Mouse (Mus musculus): ENCODE data around the gene Evi2b.

The Evi2b gene

DNA sequence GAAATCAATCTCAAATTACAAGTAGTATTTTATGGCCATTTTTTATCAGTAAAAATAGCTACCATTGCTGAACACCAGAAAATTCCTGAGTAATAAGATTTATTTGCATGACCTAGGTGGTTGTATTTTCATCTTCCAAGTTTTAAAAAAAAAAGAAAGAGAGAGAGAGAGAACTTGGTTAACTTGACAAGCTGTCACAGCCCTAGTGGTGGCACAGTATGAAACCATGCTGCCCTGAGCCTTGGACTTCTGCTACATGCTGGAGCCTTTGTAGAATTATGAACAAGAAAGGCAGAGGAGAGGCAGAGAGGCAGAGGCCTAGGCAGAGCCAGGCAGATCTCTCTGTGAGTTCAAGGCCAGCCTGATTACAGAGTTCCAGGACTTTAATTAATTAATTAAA lies 1.6 kb downstream of the Evi2b start:
- DNase-seq (ENCODE audit: low spot score), result no peak

DNA sequence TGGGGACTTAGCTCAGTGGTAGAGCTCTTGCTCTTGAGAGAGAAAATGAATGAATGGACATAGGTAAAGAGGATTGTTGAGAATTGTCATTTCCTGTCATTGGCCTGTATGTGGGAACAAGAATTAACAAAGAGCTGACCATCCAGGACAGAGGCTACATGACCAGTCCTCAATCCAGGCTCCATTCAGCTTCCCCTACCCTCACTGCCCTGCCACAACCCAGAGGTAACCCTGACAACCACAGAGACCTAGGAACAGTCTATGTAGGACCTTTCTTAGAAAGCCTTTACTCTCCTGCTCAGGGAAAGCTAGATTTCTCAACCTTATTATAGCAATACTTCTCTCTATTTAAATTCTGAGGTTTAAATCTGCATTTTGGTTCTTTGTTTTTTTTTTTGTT lies 2.8 kb downstream of the Evi2b start:
- no peak for DNase-seq (ENCODE audit: low spot score)

DNA sequence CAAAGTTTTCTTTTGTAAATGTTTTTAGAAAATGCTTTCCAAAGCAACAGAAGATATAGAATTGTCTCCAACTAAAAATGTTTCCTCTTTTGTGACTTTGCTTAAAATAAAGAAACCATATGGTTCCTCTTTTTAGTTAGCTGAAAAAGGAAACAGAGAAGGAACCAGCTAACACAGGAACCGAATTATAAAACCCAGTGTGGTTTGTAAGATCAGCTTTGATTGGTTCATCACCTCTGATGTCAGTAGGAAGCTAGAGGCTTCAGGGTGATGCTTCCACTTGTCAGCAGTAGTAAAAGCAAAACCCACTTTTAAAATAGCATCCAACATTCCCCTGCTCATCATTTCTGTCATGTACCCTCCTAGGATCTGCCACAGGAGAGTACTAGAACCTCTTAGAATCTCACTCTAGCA lies 3.7 kb downstream of the Evi2b start:
- DNase-seq (ENCODE audit: low spot score), result no peak

DNA sequence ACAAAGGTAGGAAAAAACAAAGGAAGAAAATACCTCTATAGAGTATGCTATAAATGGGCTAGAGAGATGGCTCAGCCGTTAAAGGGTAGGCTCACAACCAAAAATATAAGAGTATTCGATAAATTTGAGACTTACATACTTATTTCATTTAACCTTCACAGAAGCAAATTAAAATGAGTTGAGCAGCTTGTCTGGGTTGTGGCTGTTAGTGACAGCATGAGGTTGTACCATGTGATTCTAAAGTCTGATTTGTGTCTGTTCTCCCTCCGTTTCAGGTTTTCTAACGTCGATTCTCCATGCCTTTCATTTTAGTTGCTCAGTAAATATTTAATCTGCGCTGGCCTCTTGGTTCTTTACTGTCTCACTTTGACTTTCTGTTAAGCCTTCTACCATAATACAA lies 4.3 kb downstream of the Evi2b start:
- no peak for DNase-seq (ENCODE audit: low spot score)

DNA sequence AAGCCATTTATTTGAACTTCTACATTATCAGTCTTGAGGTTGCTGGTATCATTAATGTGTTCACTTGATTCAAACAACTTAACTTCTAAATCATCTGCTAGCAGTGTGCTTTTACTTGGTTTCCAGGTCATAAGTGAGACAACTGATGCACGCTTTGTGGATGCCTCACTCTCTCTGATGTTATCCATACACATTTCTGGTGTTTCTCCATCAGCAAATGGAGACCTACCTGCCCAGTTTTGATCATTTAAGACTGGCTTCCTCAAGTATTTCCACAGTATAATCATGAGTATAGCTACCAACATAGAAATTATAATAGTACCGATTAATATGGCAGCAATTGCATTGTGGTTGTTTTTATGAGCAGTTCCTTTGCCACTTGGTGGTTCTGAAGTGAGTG lies 7.8 kb downstream of the Evi2b start:
- no peak for DNase-seq (ENCODE audit: low spot score)

DNA sequence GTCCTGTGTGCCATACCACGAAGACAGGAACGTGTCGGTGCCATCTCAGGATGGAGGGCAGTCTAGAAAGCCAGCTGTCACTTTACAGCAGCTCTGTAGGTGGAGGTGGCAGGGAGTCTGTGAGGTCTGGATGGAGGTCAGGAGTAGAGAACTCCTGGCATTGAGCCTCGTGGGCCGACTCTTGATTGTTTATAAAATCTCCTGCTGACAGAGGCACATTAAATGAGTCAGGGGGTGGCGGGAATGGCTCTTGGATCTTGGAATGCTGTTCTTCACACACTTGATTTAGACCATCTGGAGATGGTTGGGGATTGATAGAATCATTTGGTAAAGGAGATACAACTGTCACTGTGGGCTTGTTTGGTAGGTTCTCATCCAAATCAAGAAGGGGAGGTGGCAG lies 8.2 kb downstream of the Evi2b start:
- DNase-seq (ENCODE audit: low spot score), result no peak

DNA sequence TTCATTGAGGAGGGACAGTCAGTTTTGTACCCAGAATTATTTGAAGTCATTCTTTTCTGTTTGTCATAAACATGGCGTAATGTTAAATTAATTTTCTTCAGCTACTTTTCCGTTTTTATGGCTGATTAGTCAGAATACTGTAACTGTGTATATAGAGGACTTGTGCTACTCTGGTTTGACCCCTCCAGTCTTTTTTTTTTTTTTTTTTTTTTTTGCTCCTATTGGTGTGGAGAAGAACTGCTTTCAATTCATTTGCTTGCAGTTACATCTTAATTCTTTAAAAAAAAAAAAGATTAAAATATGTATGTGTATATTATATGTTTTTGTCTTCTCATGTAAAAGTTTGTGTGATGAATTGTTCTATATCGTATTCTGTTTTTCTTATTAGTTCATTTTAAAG lies 11.6 kb downstream of the Evi2b start:
- DNase-seq (ENCODE audit: low spot score), result no peak

DNA sequence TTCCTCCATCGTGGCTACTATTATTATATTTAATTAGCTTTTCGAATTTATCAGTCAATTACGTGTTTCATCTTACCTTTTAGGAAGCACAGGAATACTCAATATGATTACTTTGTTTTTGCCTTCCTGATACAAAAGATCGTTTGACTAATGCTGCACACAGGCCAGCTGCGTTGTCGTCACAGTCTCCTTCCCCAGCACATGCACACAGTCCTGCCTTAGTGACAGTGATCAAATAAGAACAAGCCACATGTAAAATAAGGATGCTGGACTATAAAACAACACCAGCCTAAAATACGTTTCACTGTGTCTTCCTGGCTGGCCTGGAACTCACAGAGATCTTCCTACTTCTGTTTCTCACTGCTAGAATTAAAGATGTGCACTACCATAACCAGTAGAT lies 19.1 kb downstream of the Evi2b start:
- no peak for DNase-seq (ENCODE audit: low spot score)

DNA sequence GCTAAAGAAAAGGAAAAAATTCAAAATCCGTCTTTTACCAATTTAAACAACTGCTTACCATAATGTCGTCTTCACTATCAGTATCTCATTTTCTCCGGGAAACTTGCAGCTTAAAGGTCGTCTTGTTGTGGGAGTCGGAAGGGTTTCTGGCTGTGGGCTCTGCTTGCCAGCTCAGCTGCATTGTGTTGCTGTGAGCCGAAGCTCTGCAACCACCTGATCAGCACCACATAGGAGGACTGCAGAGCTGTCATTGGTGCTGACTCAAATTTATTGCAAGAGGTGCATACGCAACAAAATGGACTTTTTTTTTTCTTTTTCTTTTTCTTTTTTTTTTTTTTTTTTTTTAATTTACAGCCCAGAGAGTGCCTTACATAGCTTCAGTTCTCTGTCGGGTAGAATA lies 19.7 kb downstream of the Evi2b start, which contains the start of gene Omg:
TSS of gene Omg (minus strand) at position 240 of the 400 bp plus-strand sequence.
- DNase-seq (ENCODE audit: low spot score), result no peak

DNA sequence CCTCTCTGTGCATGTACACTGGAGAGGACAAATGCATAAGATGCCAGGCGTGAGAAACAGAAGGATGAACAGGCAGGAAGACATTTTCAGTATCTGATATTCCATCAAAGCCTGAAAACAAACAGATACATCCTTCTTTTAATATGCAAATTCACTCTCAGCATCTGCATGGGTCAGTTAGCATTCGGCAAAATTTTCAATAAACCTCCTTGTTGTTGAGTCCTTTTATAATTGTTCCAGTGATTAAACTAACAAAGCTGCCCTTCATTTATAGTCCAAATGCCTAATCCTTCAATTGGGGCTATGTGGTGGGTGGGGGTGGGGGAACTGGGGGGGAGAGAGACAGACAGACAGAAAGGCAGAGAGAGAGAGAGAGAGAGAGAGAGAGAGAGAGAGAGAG lies 20.6 kb downstream of the Evi2b start:
- DNase-seq (ENCODE audit: low spot score), result no peak

DNA sequence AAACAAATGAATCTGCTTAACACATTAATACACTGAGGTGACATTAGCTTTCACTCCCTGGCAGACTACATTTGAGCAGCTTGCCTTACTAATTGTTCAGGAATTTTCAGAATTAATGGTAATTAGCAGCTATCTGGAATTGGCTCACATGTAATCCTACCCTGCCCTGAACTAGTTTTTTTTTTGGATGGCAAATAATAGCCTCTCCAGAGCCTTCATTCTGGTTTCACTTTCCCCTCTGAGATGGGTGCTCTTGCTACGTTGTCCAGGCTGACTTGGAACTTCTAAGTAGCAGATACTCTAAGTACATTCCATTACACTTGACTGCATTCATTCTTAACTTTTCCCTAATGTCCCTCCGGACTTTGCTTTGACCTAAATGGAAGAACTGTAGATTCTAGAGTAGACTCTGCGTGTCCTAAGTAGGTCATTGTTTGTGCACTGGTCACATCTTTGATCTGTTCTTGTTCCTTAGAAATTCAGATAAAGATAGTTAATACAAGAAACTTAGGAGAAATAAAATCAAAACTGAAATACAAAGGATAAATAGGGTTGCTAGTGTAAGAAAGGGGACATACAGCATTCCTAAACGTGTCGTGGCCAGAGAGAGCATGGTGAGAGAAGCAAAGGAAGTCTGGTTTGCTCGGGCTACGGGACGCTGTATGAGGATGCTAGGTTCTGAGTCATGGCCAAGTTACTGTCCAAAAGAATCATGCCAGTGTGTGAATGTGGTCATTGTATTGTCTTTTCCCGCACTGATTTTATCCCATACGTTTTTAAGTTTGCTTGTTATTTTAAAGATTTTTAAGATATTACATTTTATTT lies 28.4 kb downstream of the Evi2b start:
- DNase-seq (ENCODE audit: low spot score), result no peak

DNA sequence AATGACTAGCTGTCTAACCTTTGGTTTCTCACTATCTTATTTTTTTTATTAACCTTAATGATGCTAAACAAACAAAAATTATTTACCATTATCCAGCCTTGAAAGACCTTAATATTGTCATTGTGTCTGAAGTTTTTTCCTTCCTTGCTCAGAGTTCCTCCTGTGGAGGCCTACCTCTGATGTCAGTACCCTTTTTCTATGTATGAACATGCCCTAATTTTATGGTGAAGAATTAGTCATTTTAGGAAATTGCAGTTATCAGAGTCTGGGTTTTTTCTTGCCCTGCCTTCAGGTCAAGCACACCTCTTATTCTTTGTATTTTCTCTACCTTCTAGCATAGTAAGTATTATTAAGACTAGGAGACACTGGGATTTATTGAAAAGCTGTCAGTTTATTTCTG lies 38.8 kb downstream of the Evi2b start:
- no peak for DNase-seq (ENCODE audit: low spot score)

DNA sequence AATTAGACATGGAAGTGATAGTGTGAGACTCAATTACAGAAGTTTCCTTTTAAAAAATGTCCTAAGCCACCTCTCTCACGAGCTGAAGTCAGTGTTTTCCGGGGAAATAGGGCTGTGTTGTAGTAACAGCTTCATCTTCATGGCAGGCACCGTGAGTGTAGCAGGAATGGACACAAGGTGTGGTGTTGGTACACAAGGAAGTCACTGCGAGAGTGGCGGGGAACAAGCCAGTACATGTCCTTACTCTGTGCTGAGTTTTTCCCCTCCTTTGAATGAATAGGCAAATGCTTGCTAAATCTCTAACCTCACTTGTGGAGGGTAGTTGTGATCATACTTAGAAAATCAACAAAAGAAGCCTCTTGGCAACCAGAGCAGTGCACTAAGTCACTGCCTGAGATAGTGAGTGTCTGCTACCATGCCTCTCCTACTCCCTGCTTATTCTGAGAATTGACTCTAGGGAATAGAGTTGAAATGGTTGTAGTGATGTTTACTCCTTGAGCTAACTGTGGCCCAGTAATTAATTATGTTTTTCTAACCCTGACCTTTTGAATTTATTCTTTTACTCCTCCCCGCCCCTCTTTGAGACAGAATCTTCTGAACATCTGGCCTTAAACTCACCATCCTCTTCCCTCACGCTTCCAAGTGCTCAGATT lies 39.6 kb downstream of the Evi2b start:
- no peak for DNase-seq (ENCODE audit: low spot score)

DNA sequence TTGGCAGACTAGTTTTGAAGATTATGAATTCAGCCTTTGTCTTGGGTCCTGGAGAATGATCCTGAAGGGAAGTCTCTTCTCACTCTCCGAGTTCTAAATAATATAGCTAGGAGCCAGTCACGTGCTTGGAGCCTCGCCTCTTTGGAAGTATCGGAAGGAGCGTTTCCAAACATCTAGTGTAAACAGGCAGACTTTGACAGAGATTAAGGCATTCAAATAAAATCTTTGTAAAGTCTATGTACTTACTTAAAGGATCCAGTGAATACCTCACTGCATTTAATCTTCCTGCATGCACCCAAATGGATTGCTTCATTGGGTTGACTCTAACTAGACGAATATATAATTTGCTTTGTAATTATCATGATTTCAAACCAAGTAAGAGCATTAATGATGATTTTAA lies 40.2 kb downstream of the Evi2b start:
- DNase-seq (ENCODE audit: low spot score), result no peak

DNA sequence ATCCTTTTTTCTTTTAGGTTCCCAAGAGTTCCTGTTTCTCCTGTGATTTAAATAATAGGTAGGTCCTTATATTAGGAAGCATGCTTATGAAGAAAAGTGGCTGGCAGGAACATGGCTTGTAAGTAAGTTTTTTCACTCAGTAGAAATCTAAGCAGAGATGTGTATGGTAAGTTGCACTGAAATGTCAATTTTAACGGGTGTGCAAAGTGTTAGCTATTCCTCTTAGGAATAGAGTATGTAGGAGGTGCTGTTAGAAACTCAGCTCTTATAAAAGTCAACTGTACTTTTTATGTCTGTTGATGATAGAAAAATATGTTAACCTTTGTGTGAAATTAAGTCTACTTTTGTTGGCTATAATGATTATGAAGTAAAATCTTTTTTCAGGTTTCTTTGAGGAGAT lies 55.5 kb downstream of the Evi2b start:
- DNase-seq (ENCODE audit: low spot score), result no peak

All from ovary, adult 18-20 months (tissue).